Mouse (Mus musculus): ENCODE results near the gene Lgr6.

Lgr6 gene

GRCm38 (mm10) chr1:135072643-135073042 is 32.4 kb downstream of the Lgr6 start:
- no peak for DNase-seq

GRCm38 (mm10) chr1:135069841-135070240 is 35.2 kb downstream of the Lgr6 start:
- DNase-seq = no peak

GRCm38 (mm10) chr1:135064525-135064924 is 40.6 kb downstream of the Lgr6 start:
- no peak for DNase-seq

- no peak for DNase-seq
Measured at GRCm38 (mm10) chr1:135062936-135063335, 42.1 kb downstream of the Lgr6 start.

- no peak for DNase-seq
Measured at GRCm38 (mm10) chr1:135061300-135061699, 43.8 kb downstream of the Lgr6 start.

GRCm38 (mm10) chr1:135060174-135060573 is 44.9 kb downstream of the Lgr6 start:
- no peak for DNase-seq

- no peak for DNase-seq
Measured at GRCm38 (mm10) chr1:135056901-135057300, 48.2 kb downstream of the Lgr6 start.

- no peak for DNase-seq
Measured at GRCm38 (mm10) chr1:135054121-135054520, 51.0 kb downstream of the Lgr6 start.

- no peak for DNase-seq
Measured at GRCm38 (mm10) chr1:135044439-135044838, 60.6 kb downstream of the Lgr6 start.

GRCm38 (mm10) chr1:135036297-135036696 is 68.8 kb downstream of the Lgr6 start:
- DNase-seq = no peak

GRCm38 (mm10) chr1:135032658-135033057 is 72.4 kb downstream of the Lgr6 start:
- no peak for DNase-seq

- DNase-seq = no peak
Measured at GRCm38 (mm10) chr1:135030121-135030520, 75.0 kb downstream of the Lgr6 start.

- no peak for DNase-seq
Measured at GRCm38 (mm10) chr1:135026275-135026674, 78.8 kb downstream of the Lgr6 start.

GRCm38 (mm10) chr1:135023583-135023982 is 81.5 kb downstream of the Lgr6 start:
- DNase-seq = no peak

- DNase-seq = no peak
Measured at GRCm38 (mm10) chr1:135021936-135022335, 83.1 kb downstream of the Lgr6 start.

GRCm38 (mm10) chr1:135020970-135021369 is 84.1 kb downstream of the Lgr6 start:
- DNase-seq = peak; percentile 16

- DNase-seq = no peak
Measured at GRCm38 (mm10) chr1:135020281-135020940, 84.7 kb downstream of the Lgr6 start.

- DNase-seq = no peak
Measured at GRCm38 (mm10) chr1:135019775-135020167, 85.3 kb downstream of the Lgr6 start.

- no peak for DNase-seq
Measured at GRCm38 (mm10) chr1:135019087-135019774, 85.8 kb downstream of the Lgr6 start.

- no peak for DNase-seq
Measured at GRCm38 (mm10) chr1:135017656-135018015, 87.4 kb downstream of the Lgr6 start.

GRCm38 (mm10) chr1:135016907-135017655 is 88.0 kb downstream of the Lgr6 start:
- DNase-seq = no peak

- DNase-seq = no peak
Measured at GRCm38 (mm10) chr1:135014921-135015445, 90.1 kb downstream of the Lgr6 start.

GRCm38 (mm10) chr1:135012472-135012871 is 92.6 kb downstream of the Lgr6 start:
- DNase-seq = no peak

- DNase-seq = no peak
Measured at GRCm38 (mm10) chr1:135011912-135012311, 93.2 kb downstream of the Lgr6 start.
